In genomic region chr19:30664269-30664668, GRCm38 (mm10) we compare ENCODE assay signal across 8 mouse cellular contexts.
DNase-seq lines count a peak whose midpoint lies in the region; ATAC-seq lines count a peak whose summit lies in the region.

No protein-coding gene starts in this region.

- no peak overlapping the region for H3K4me2 ChIP-seq in kidney, embryonic 14.5 days (replicated peaks; ENCODE audit: low read depth, low read length)
- H3K4me2 ChIP-seq in midbrain, embryonic 15.5 days = no peak overlapping the region

- 9% methylated on average over 8 of the region's 8 CpGs for WGBS in kidney, embryonic 14.5 days
- 7% methylated on average over 8 of the region's 8 CpGs for WGBS in midbrain, embryonic 15.5 days

- no peaks in the 10 kb centered on the region for H3K27me3 ChIP-seq in kidney, embryonic 14.5 days (ENCODE audit: control insufficient read depth, insufficient read depth, low read length)
- no peaks in the 10 kb centered on the region for H3K27me3 ChIP-seq in midbrain, embryonic 15.5 days (replicated peaks)

- no peak overlapping the region for H3K27ac ChIP-seq in kidney, embryonic 14.5 days (ENCODE audit: low read depth, low read length)
- no peak overlapping the region for H3K27ac ChIP-seq in midbrain, embryonic 15.5 days

- no peaks in the 10 kb centered on the region for H3K9me3 ChIP-seq in kidney, embryonic 14.5 days (ENCODE audit: control insufficient read depth, low read length)
- H3K9me3 ChIP-seq in midbrain, embryonic 15.5 days = no peaks in the 10 kb centered on the region

- intact Hi-C loops in left cerebral cortex, postnatal 14 days (cut with DNase I) = loop anchor here (10.0 kb wide), 3 partner anchors 181 to 1081 kb away; no protein-coding TSS in a partner anchor

- H3K4me3 ChIP-seq in kidney, embryonic 14.5 days (ENCODE audit: low read length) = no peak overlapping the region
- H3K4me3 ChIP-seq in midbrain, embryonic 15.5 days = no peak overlapping the region

- no peak overlapping the region for H3K9ac ChIP-seq in kidney, embryonic 14.5 days (ENCODE audit: low read depth, low read length)
- no peak overlapping the region for H3K9ac ChIP-seq in midbrain, embryonic 15.5 days

- peak; percentile 26 for DNase-seq in kidney, adult 11 months
- DNase-seq in cerebellum, adult 9-10 months = peak; percentile 26
- DNase-seq in frontal cortex, postnatal 10 days (ENCODE audit: low spot score in 2 of 2) = peak; percentile 16 to 59
- DNase-seq in hindlimb bud, embryonic 11.5 days (ENCODE audit: extremely low spot score, low read depth, low spot score) = peak; percentile 26
- DNase-seq in left cerebral cortex, postnatal 14 days (ENCODE audit: low spot score in 2 of 2) = peak; percentile 70 to 85
- DNase-seq in testis, postnatal 10 days (ENCODE audit: low spot score) = peak; percentile 65

- ATAC-seq in kidney, embryonic 14.5 days (ENCODE audit: low FRiP score, low TSS enrichment) = no peak
- peak; percentile 92 for ATAC-seq in midbrain, embryonic 15.5 days (replicated peaks)

- no peaks in the 10 kb centered on the region for H3K4me1 ChIP-seq in kidney, embryonic 14.5 days (ENCODE audit: control insufficient read depth, insufficient read depth, low read length)
- H3K4me1 ChIP-seq in midbrain, embryonic 15.5 days = no peaks in the 10 kb centered on the region

- no peaks in the 10 kb centered on the region for H3K36me3 ChIP-seq in kidney, embryonic 14.5 days (ENCODE audit: control insufficient read depth, insufficient read depth, low read length)
- no peaks in the 10 kb centered on the region for H3K36me3 ChIP-seq in midbrain, embryonic 15.5 days (replicated peaks)

Comparison
In these comparisons a context has a peak if more than half of its experiments do, and no peak if none do; other contexts are left out.
1. DNase-seq: peak in every context shown above with its lines; median percentile 78 in left cerebral cortex, postnatal 14 days; 65 in testis, postnatal 10 days; 38 in frontal cortex, postnatal 10 days; 26 in kidney, adult 11 months; 26 in cerebellum, adult 9-10 months; 26 in hindlimb bud, embryonic 11.5 days.